Mouse (Mus musculus) heart, embryonic 14.5 days (tissue): ENCODE data around the gene Olfr319. TPM values are rescaled to one million over a fixed set of nuclear protein-coding genes. Genes with fewer than 3 reads are reported as not detected.

Experiments
- polyA plus RNA-seq: library from polyadenylated mRNA; unstranded; fragments of >200 nt; fragmentation: Nextera tagmentation; extraction: Ambion mirVana; gene quantifications from 2 replicates; pipeline ENCODE4 v1.2.1, GENCODE M21; 2014

The Olfr319 gene
- polyA plus RNA-seq, 1 experiment from 2014 or later, result not detected

Other genes starting within 250 kb of the Olfr319 start
- not detected in 2 replicates for gene Lypd9, start 246.2 kb upstream of the Olfr319 start, polyA plus RNA-seq
- gene Olfr30, start 236.9 kb upstream of the Olfr319 start, polyA plus RNA-seq, result not detected in 2 replicates
- not detected in 2 replicates for gene Olfr332, start 206.6 kb upstream of the Olfr319 start, polyA plus RNA-seq
- gene Olfr331, start 196.6 kb upstream of the Olfr319 start, polyA plus RNA-seq, result not detected in 2 replicates
- gene Olfr330, start 164.3 kb upstream of the Olfr319 start, polyA plus RNA-seq, result not detected in 2 replicates
- not detected in 2 replicates for gene Olfr329-ps, start 152.7 kb upstream of the Olfr319 start, polyA plus RNA-seq
- not detected in 2 replicates for gene Olfr328, start 143.5 kb upstream of the Olfr319 start, polyA plus RNA-seq
- gene Olfr224, start 128.6 kb upstream of the Olfr319 start, polyA plus RNA-seq, result not detected in 2 replicates
- not detected in 2 replicates for gene Olfr325, start 121.4 kb upstream of the Olfr319 start, polyA plus RNA-seq
- not detected in 2 replicates for gene Olfr324, start 104.0 kb upstream of the Olfr319 start, polyA plus RNA-seq
- gene 2210407C18Rik, start 83.1 kb upstream of the Olfr319 start, polyA plus RNA-seq, result not detected in 2 replicates
- not detected in 2 replicates for gene Olfr323, start 68.7 kb upstream of the Olfr319 start, polyA plus RNA-seq
- gene Trim58, start 58.7 kb upstream of the Olfr319 start, polyA plus RNA-seq, result 0.15 TPM in 1 of 2 replicates, not detected in the other
- not detected in 2 replicates for gene Olfr322, start 40.4 kb upstream of the Olfr319 start, polyA plus RNA-seq
- not detected in 2 replicates for gene Olfr320, start 18.1 kb upstream of the Olfr319 start, polyA plus RNA-seq
- gene Olfr318, start 24.9 kb downstream of the Olfr319 start, polyA plus RNA-seq, result not detected in 2 replicates
- gene Olfr317, start 40.0 kb downstream of the Olfr319 start, polyA plus RNA-seq, result not detected in 2 replicates
- not detected in 2 replicates for gene Olfr316, start 53.6 kb downstream of the Olfr319 start, polyA plus RNA-seq
- gene Olfr315, start 74.0 kb downstream of the Olfr319 start, polyA plus RNA-seq, result not detected in 2 replicates
- 0.07 TPM in 1 of 2 replicates, not detected in the other for gene Olfr314, start 83.8 kb downstream of the Olfr319 start, polyA plus RNA-seq
- 0.39 and 0.53 TPM in 2 replicates for gene Fam183b, start 102.8 kb downstream of the Olfr319 start, polyA plus RNA-seq
- 0.08 and 0.19 TPM in 2 replicates for gene Olfr313, start 115.8 kb downstream of the Olfr319 start, polyA plus RNA-seq
- gene Olfr312, start 130.1 kb downstream of the Olfr319 start, polyA plus RNA-seq, result 0.20 and 0.27 TPM in 2 replicates
- 0.27 and 0.45 TPM in 2 replicates for gene Olfr311, start 140.1 kb downstream of the Olfr319 start, polyA plus RNA-seq
- 4.6 and 5.5 TPM in 2 replicates for gene Gm12258, start 148.0 kb downstream of the Olfr319 start, polyA plus RNA-seq
- 4.0 and 4.8 TPM in 2 replicates for gene 2810021J22Rik, start 168.1 kb downstream of the Olfr319 start, polyA plus RNA-seq
- gene Zfp39, start 205.1 kb downstream of the Olfr319 start, polyA plus RNA-seq, result 5.3 and 6.0 TPM in 2 replicates
- 0.07 TPM in 1 of 2 replicates, not detected in the other for gene Btnl10, start 218.7 kb downstream of the Olfr319 start, polyA plus RNA-seq
- gene Rnf187, start 239.8 kb downstream of the Olfr319 start, polyA plus RNA-seq, result 208 and 213 TPM in 2 replicates
- gene Hist3h2ba, start 249.8 kb downstream of the Olfr319 start, polyA plus RNA-seq, result 8.9 and 16.0 TPM in 2 replicates